Mouse (Mus musculus) forebrain, embryonic 10.5 days (tissue): ENCODE data around the gene Itgb2. TPM values are rescaled to one million over a fixed set of nuclear protein-coding genes. Genes with fewer than 3 reads are reported as not detected.

ENCODE experiments used
- DNase-seq: peaks from one replicate; pipeline ENCODE4 v3.0.0-alpha.2; 2017; ENCODE audit warnings: low spot score; ENCODE audit errors: extremely low spot score
- H3K27ac ChIP-seq: fragments of 300-500 bp; sonication (generic); 2 replicates; pipeline ENCODE4 v1.5.1; 2016; ENCODE audit warnings: mild to moderate bottlenecking
- H3K27me3 ChIP-seq: fragments of 300-500 bp; sonication (generic); 2 replicates; pipeline ENCODE4 v1.6.1; 2016; ENCODE audit warnings: mild to moderate bottlenecking; ENCODE audit not compliant: poor library complexity, severe bottlenecking
- H3K36me3 ChIP-seq: fragments of 300-500 bp; sonication (generic); replicated peaks from 2 replicates; pipeline ENCODE4 v1.6.1; 2016; ENCODE audit warnings: mild to moderate bottlenecking, moderate library complexity
- H3K4me1 ChIP-seq: fragments of 300-500 bp; sonication (generic); 2 replicates; pipeline ENCODE4 v1.6.1; 2016
- H3K4me3 ChIP-seq: fragments of 300-500 bp; sonication (generic); 2 replicates; pipeline ENCODE4 v1.5.1; 2016; ENCODE audit warnings: mild to moderate bottlenecking, moderate library complexity
- H3K9me3 ChIP-seq: fragments of 300-500 bp; sonication (generic); 2 replicates; pipeline ENCODE4 v1.6.1; 2016; ENCODE audit warnings: mild to moderate bottlenecking, moderate library complexity
- WGBS: fragments of 180-500 bp; shearing (Covaris S2); methylation state at CpG from one replicate; pipeline ENCODE4 v1.1.7; 2016; 5-methylcytosine and 5-hydroxymethylcytosine counted together
- polyA plus RNA-seq: library from polyadenylated mRNA; unstranded; fragments of >200 nt; fragmentation: Nextera tagmentation; extraction: Ambion mirVana; gene quantifications from 2 replicates; pipeline ENCODE4 v1.2.1, GENCODE M21; 2016

Itgb2 gene
- 0.44 and 0.76 TPM in 2 replicates for polyA plus RNA-seq

GRCm38 (mm10) chr10:77530140-77530539, at the start of gene Itgb2:
TSS of gene Itgb2 (plus strand) at chr10:77530252.
- Histone ChIP-seq H3K9me3 (no peaks in the 10 kb centered on the region), H3K4me1 (no peaks in the 10 kb centered on the region), H3K27me3 (no peaks in the 10 kb centered on the region), H3K27ac (no peak within 1 kb of the TSS), H3K36me3 (no peaks in the 10 kb centered on the region), H3K4me3 (no peak within 1 kb of the TSS)
- WGBS: 78% methylated on average over 9 of the region's 9 CpGs
- DNase-seq: no peak

- no peak overlapping the region for H3K27ac ChIP-seq
- H3K36me3 ChIP-seq: peaks cover 15% of the 10 kb centered on the region
- no peaks in the 10 kb centered on the region for H3K27me3 ChIP-seq
- H3K4me1 ChIP-seq: peaks cover 10% of the 10 kb centered on the region
- no peaks in the 10 kb centered on the region for H3K9me3 ChIP-seq
- no peak for DNase-seq
- H3K4me3 ChIP-seq: no peak overlapping the region
These were observed 48.2 kb upstream of the Itgb2 start for GRCm38 (mm10) chr10:77481814-77482213.

GRCm38 (mm10) chr10:77484205-77484935, 45.7 kb upstream of the Itgb2 start:
- no peak overlapping the region for H3K4me3 ChIP-seq
- no peak for DNase-seq
- H3K27me3 ChIP-seq: no peaks in the 10 kb centered on the region
- no peaks in the 10 kb centered on the region for H3K9me3 ChIP-seq
- 80% methylated on average over 18 of the region's 18 CpGs for WGBS
- H3K27ac ChIP-seq: 0 out of 2 replicates have a peak overlapping the region, but pooled peaks have one; percentile 40
- peaks cover 41% of the 10 kb centered on the region for H3K36me3 ChIP-seq
- H3K4me1 ChIP-seq: peaks cover 10% of the 10 kb centered on the region

GRCm38 (mm10) chr10:77485786-77486185, 44.3 kb upstream of the Itgb2 start:
- WGBS: 85% methylated on average over 3 of the region's 3 CpGs
- Histone ChIP-seq H3K4me3 (no peak overlapping the region), H3K27me3 (no peaks in the 10 kb centered on the region), H3K36me3 (peaks cover 53% of the 10 kb centered on the region), H3K9me3 (no peaks in the 10 kb centered on the region), H3K27ac (no peak overlapping the region), H3K4me1 (peaks cover 10% of the 10 kb centered on the region)
- no peak for DNase-seq

- peaks cover 8% of the 10 kb centered on the region; the same call in 1 of the 2 replicates for H3K9me3 ChIP-seq
- 95% methylated on average over 7 of the region's 7 CpGs for WGBS
- H3K27ac ChIP-seq: no peak overlapping the region
- H3K4me1 ChIP-seq: peaks cover 10% of the 10 kb centered on the region
- no peak overlapping the region for H3K4me3 ChIP-seq
- DNase-seq: no peak
- no peaks in the 10 kb centered on the region for H3K27me3 ChIP-seq
- peaks cover 73% of the 10 kb centered on the region for H3K36me3 ChIP-seq
These were observed 41.9 kb upstream of the Itgb2 start for GRCm38 (mm10) chr10:77488168-77488567.

GRCm38 (mm10) chr10:77491585-77491984, 38.5 kb upstream of the Itgb2 start:
- H3K9me3 ChIP-seq: peaks cover 10% of the 10 kb centered on the region; the same call in 1 of the 2 replicates
- no peaks in the 10 kb centered on the region for H3K27me3 ChIP-seq
- no peak overlapping the region for H3K27ac ChIP-seq
- H3K4me3 ChIP-seq: no peak overlapping the region
- no peaks in the 10 kb centered on the region for H3K4me1 ChIP-seq
- no peak for DNase-seq
- H3K36me3 ChIP-seq: peaks cover 94% of the 10 kb centered on the region
- WGBS: 91% methylated on average over 6 of the region's 6 CpGs

GRCm38 (mm10) chr10:77492885-77493284, 37.2 kb upstream of the Itgb2 start:
- Histone ChIP-seq H3K9me3 (peaks cover 10% of the 10 kb centered on the region; the same call in 1 of the 2 replicates), H3K4me3 (no peak overlapping the region), H3K36me3 (peaks cover 94% of the 10 kb centered on the region), H3K4me1 (no peaks in the 10 kb centered on the region), H3K27ac (no peak overlapping the region), H3K27me3 (no peaks in the 10 kb centered on the region)
- no peak for DNase-seq
- 95% methylated on average over 3 of the region's 3 CpGs for WGBS

GRCm38 (mm10) chr10:77497185-77497584, 32.9 kb upstream of the Itgb2 start:
- no peak for DNase-seq
- Histone ChIP-seq H3K36me3 (peaks cover 97% of the 10 kb centered on the region), H3K4me1 (no peaks in the 10 kb centered on the region), H3K27ac (no peak overlapping the region), H3K9me3 (peaks cover 10% of the 10 kb centered on the region; the same call in 1 of the 2 replicates), H3K27me3 (no peaks in the 10 kb centered on the region), H3K4me3 (no peak overlapping the region)
- 97% methylated on average over 13 of the region's 13 CpGs for WGBS

GRCm38 (mm10) chr10:77498254-77498653, 31.8 kb upstream of the Itgb2 start:
- 94% methylated on average over 6 of the region's 6 CpGs for WGBS
- Histone ChIP-seq H3K36me3 (peaks cover 97% of the 10 kb centered on the region), H3K4me1 (no peaks in the 10 kb centered on the region), H3K4me3 (no peak overlapping the region), H3K9me3 (peaks cover 1% of the 10 kb centered on the region; the same call in 1 of the 2 replicates), H3K27ac (no peak overlapping the region), H3K27me3 (no peaks in the 10 kb centered on the region)
- DNase-seq: no peak

GRCm38 (mm10) chr10:77500636-77501035, 29.4 kb upstream of the Itgb2 start:
- H3K4me3 ChIP-seq: no peak overlapping the region
- H3K27me3 ChIP-seq: no peaks in the 10 kb centered on the region
- 91% methylated on average over 14 of the region's 14 CpGs for WGBS
- no peak for DNase-seq
- no peaks in the 10 kb centered on the region for H3K4me1 ChIP-seq
- peaks cover 95% of the 10 kb centered on the region for H3K36me3 ChIP-seq
- no peak overlapping the region for H3K27ac ChIP-seq
- no peaks in the 10 kb centered on the region for H3K9me3 ChIP-seq

GRCm38 (mm10) chr10:77502967-77503922, 26.8 kb upstream of the Itgb2 start:
- Histone ChIP-seq H3K9me3 (no peaks in the 10 kb centered on the region), H3K4me1 (no peaks in the 10 kb centered on the region), H3K36me3 (peaks cover 95% of the 10 kb centered on the region), H3K27me3 (no peaks in the 10 kb centered on the region), H3K27ac (no peak overlapping the region), H3K4me3 (no peak overlapping the region)
- no peak for DNase-seq
- 91% methylated on average over 25 of the region's 25 CpGs for WGBS

- Histone ChIP-seq H3K4me3 (no peak overlapping the region), H3K9me3 (no peaks in the 10 kb centered on the region), H3K27me3 (no peaks in the 10 kb centered on the region), H3K4me1 (no peaks in the 10 kb centered on the region), H3K36me3 (peaks cover 95% of the 10 kb centered on the region), H3K27ac (no peak overlapping the region)
- 97% methylated on average over 6 of the region's 6 CpGs for WGBS
- DNase-seq: no peak
These were observed 25.9 kb upstream of the Itgb2 start for GRCm38 (mm10) chr10:77504143-77504542.

- DNase-seq: no peak
- no peaks in the 10 kb centered on the region for H3K27me3 ChIP-seq
- 92% methylated on average over 5 of the region's 5 CpGs for WGBS
- H3K4me1 ChIP-seq: peaks cover 8% of the 10 kb centered on the region
- H3K36me3 ChIP-seq: peaks cover 94% of the 10 kb centered on the region
- H3K9me3 ChIP-seq: no peaks in the 10 kb centered on the region
- H3K4me3 ChIP-seq: no peak overlapping the region
- no peak overlapping the region for H3K27ac ChIP-seq
These were observed 23.5 kb upstream of the Itgb2 start for GRCm38 (mm10) chr10:77506526-77506925.
